Mouse (Mus musculus): ENCODE data around the gene Eif4a2. TPM values are rescaled to one million over a fixed set of nuclear protein-coding genes. Genes with fewer than 3 reads are reported as not detected.

The Eif4a2 gene
- polyA plus RNA-seq (2014; fragmentation: Illumina TruSeq; extraction: RNeasy Lipid Tissue Mini Kit (QIAGEN cat#74804); ENCODE audit: insufficient read depth, low read depth, low replicate concordance): 435 TPM

DNA sequence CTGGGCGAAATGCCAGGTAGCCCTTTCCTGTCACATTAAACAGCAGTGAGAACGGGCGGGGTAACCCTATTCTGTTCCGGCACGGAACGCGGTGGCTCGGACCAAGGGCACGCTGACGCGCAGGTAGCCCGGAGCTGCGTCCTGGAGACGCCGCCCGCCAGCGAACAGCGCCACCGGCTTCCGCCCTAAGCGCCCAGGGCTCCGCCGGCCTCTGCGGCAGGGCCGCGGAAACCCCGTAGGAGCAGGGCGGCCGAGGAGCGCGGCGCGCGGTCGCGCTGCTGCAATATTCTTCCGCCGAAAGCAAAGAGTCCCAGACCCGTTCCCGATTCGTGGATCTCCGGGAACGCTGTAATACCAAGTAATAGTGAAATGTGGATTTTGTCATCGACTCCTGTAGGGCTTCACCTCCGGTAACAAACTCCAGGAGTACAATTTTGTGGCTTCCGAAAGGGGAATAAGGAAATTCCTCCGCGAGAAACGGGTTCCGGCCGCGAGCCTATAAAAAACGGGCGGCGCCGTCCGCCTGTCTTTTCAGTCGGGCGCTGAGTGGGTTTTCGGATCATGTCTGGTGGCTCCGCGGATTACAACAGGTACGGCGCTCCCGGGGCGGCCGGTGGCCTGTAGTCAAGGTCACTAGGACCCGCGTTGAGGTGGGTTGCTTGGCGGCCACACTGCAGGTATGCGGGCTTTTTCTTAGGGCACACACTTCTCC, at the start of gene Eif4a2:
Eif4a2 (plus strand) TSS at position 214 of the 712 bp plus-strand sequence.

DNA sequence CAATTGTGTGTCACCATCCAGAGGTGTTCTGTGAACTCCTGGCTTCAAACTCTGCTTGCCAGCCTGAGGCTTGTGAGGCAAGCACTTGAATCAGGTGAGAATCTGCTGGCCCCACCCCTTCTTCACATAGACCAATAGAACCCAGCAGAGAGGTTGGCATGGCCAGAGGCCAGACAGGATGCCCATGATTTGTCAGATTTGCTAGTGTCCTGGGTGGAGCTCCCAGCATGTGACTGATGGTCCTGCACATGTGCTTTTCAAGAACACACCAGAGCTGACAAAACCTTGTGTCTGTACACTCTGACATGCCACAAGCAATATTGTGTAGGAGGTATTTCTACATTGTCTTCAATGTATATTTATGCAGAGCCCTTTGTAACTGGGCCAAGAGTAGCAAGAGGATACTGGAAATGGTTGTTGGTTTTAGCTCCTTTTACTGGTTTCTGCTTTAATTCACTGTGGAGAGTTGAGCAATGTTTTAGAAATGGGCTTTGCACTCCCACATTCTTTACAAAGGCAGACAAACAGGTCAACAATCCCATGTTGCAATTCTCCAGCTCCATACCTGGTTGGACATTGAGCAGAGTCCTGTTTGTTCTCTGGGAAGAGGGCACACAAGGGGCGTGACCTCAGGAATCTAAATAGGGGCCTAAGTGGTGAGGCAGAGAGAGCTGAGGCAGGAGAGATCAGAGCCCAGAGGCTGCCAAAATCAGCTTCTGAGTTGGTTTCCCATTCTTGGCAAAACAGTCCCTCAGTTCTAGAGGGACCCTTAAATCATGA, 49.4 kb upstream of the Eif4a2 start, which contains the start of gene Kng1:
Kng1 (plus strand) TSS at position 198 of the 780 bp plus-strand sequence.

DNA sequence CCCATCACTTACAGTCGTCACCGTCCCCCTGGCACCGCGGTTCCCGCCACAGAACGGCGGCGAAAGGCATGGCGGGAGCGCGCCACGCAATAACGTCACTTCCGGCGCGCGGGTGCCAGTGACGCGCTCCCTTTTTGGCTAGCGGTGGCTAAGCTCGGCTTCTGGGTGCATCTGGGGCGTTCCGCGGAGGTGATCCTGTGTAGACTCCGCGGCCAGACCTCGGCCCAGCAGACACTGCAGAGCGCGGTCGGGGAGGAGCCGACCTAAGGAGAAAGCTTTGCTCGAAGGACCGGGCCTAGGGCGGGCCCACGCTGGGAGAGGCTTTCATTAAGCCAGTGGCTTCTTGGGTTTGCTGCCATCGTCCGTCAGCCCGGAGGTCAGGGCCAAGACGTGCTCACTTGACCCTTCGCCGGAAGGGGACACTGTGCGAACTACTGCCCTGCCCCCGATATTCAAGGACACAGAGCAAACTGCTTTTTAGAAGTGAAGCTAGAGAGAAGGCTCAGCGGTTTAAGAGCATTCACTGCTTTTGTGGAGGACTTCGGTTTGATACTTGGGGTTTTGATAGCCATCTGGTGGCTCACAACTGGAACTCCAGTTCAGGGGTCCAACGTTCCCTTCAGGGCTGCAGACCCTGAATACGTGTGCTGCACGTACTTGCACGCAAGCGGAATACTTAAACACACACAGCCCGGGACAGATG, 20.6 kb downstream of the Eif4a2 start, which contains the start of gene Rfc4:
Rfc4 (minus strand) TSS at position 65 of the 703 bp plus-strand sequence.

DNA sequence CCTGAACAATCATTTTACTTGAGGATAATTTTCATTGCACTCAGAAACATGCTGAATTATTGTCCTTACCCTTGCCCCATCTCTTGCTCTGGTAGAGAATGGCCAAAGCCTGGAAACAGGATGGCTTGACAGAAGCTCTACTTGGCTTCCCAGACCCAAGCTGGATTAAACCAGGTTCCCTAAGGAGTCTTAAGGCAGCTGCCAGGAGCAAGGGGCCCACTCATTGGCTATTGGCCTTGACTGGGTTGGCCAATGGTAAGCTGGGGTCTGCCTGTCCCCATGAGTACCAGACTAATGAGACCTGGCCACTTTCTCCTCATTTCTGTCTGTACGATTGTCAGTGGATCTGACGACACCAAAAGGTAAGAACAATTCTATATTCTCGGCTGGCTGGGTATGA, 39.0 kb downstream of the Eif4a2 start, which contains the start of gene Adipoq:
Adipoq (plus strand) TSS at position 257 of the 400 bp plus-strand sequence.

Other genes starting within 250 kb of the Eif4a2 start
- gene Tbccd1, start 249.8 kb upstream of the Eif4a2 start, polyA plus RNA-seq (2014; fragmentation: Illumina TruSeq; extraction: RNeasy Lipid Tissue Mini Kit (QIAGEN cat#74804); ENCODE audit: insufficient read depth, low read depth, low replicate concordance): 7.0 TPM
- 54.6 TPM for gene Dnajb11, start 249.6 kb upstream of the Eif4a2 start, polyA plus RNA-seq (2014; fragmentation: Illumina TruSeq; extraction: RNeasy Lipid Tissue Mini Kit (QIAGEN cat#74804); ENCODE audit: insufficient read depth, low read depth, low replicate concordance)
- 1.4 TPM for gene Ahsg, start 216.2 kb upstream of the Eif4a2 start, polyA plus RNA-seq (2014; fragmentation: Illumina TruSeq; extraction: RNeasy Lipid Tissue Mini Kit (QIAGEN cat#74804); ENCODE audit: insufficient read depth, low read depth, low replicate concordance)
- 5.4 TPM for gene Fetub, start 189.1 kb upstream of the Eif4a2 start, polyA plus RNA-seq (2014; fragmentation: Illumina TruSeq; extraction: RNeasy Lipid Tissue Mini Kit (QIAGEN cat#74804); ENCODE audit: insufficient read depth, low read depth, low replicate concordance)
- gene Hrg, start 156.4 kb upstream of the Eif4a2 start, polyA plus RNA-seq (2014; fragmentation: Illumina TruSeq; extraction: RNeasy Lipid Tissue Mini Kit (QIAGEN cat#74804); ENCODE audit: insufficient read depth, low read depth, low replicate concordance): not detected
- 0.44 TPM for gene Kng2, start 78.0 kb upstream of the Eif4a2 start, polyA plus RNA-seq (2014; fragmentation: Illumina TruSeq; extraction: RNeasy Lipid Tissue Mini Kit (QIAGEN cat#74804); ENCODE audit: insufficient read depth, low read depth, low replicate concordance)
- gene Kng1, start 49.6 kb upstream of the Eif4a2 start, polyA plus RNA-seq (2014; fragmentation: Illumina TruSeq; extraction: RNeasy Lipid Tissue Mini Kit (QIAGEN cat#74804); ENCODE audit: insufficient read depth, low read depth, low replicate concordance): not detected
- gene Rfc4, start 20.3 kb downstream of the Eif4a2 start, polyA plus RNA-seq (2014; fragmentation: Illumina TruSeq; extraction: RNeasy Lipid Tissue Mini Kit (QIAGEN cat#74804); ENCODE audit: insufficient read depth, low read depth, low replicate concordance): 9.5 TPM
- gene Adipoq, start 39.1 kb downstream of the Eif4a2 start, polyA plus RNA-seq (2014; fragmentation: Illumina TruSeq; extraction: RNeasy Lipid Tissue Mini Kit (QIAGEN cat#74804); ENCODE audit: insufficient read depth, low read depth, low replicate concordance): 96.8 TPM
- gene St6gal1, start 117.3 kb downstream of the Eif4a2 start, polyA plus RNA-seq (2014; fragmentation: Illumina TruSeq; extraction: RNeasy Lipid Tissue Mini Kit (QIAGEN cat#74804); ENCODE audit: insufficient read depth, low read depth, low replicate concordance): 18.6 TPM